Mouse (Mus musculus) adipocyte (in vitro differentiated cells): Measurements from ENCODE around the gene Rgs3.

Experiments used
- DNase-seq: peaks from one replicate; pipeline ENCODE4 v3.0.0-alpha.2; 2016; ENCODE audit warnings: low spot score

Rgs3 gene

DNA sequence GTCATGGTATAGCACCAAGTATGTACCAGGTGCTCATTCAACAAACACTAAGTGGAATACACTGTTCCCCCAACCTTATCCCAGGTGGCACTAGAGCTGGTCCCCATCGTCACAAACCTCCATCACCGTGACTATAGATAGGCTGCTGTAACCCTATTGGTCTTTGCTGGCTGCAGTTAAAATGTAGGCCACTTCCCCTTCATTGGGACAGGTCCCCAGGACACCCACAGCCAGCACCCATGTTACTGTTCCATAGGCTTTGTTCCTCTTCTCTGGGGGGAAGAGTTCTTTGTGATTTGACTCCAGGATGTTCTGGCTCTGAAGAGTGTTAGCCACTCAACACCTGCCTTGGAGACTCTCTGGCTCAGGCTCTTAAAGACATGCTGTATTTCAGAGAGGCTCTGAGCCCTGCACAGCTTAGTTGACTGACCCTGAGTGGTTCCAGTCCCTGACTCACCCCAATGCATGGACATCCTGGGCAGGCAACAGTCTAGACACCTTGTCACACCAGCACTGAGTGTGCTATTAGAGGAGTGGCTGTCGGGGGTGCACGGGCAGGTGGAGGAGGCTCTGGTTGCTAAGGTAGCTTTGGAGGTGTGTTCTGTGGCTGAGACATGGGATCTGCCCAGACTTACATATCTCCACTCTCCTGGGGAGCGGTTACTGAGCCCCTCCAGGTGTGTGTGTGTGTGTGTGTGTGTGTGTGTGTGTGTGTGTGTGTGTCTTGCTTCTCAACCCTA lies 94.4 kb downstream of the Rgs3 start:
- no peak for DNase-seq

DNA sequence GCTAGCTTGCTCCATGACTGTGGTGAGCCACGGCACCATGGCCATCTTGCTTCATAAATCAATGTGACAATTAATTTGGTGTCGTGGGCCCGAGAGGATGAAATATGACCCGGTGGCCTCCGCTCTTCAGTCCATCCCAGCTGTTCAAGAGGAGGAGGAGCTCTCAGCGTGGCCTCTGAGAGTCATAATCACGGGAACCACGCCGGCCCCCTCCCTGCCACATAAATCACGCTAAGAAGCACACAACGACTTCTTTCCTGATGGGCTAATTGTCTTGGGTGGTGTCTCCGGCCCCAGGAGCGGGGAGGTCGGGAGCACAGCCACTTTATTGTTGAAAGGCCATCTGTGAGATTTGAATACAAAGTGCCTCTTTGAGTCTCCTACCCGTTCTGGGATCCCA lies 99.6 kb downstream of the Rgs3 start:
- DNase-seq: no peak

DNA sequence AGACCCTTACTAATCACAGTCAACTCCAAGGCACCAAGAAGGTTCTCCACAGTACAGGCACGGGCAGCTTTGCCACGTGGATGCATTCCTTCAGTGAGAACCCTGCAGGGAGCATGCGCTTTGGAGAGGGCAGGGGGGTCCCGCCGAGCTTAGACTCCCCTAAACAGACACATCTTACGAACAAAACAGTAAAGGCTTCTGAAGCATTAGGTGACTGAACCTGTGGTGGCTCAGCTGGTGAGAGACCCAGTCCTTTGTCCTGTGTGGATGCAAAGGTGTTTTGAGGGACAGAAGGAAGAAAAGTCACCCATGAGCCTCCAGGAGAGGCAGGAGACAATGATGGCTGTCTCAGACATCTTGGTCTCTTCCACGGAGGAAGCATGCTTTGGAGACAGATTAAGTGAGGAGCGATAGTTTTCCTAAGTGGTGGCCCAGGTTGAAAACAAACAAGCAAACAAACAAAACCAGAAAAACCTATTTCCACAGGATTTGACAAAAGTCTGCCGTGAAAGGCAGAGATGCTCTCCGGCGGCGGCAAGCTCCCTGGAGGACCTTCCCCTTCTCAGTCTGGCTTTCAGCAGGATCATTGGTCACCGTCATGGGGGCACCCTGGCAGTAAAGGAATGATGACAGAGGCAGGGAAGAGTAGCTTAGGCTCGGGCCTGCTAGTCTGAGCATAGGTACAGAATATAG lies 100.4 kb downstream of the Rgs3 start:
- no peak for DNase-seq

DNA sequence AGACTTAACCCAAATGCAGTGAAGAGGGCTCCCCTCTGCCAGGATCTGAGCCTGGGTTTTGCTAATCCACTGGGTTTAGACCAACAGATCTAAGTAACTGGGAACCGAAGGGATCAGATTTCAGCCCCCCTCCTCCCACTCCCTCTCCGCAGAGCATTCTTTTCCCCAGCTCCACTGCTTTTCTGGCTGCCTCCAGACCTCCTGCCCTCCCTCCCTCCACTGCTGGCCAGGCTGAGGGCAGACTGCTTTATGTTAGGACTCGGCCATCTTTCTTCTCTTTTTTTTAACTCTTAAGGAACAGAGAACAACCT lies 100.9 kb downstream of the Rgs3 start:
- DNase-seq: peak; percentile 21

DNA sequence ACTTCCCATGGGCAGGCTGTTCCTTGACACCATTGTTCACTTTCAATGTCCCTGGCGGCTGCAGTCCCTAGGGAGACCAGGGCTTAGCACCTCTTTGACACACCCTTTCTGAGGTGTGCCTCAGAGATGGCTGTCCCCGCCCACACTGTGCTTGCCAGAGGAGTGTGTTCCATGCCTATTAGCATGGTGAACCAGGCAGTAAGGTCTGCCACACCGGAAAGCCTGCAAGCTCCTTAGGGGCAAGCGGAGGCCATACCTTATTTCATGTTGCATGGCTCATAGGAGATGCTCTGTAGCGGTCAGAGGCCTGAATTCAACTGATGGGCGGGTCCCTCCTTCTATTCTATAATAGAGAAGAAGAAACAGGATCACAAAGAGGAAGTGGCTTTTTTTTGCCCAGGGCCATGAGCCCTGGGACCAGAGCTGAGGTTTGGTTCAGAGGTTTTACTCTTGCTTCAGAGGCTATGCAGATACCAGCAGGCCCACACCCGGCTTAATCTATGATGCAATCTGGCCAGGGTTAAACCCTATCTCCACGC lies 101.7 kb downstream of the Rgs3 start:
- no peak for DNase-seq

DNA sequence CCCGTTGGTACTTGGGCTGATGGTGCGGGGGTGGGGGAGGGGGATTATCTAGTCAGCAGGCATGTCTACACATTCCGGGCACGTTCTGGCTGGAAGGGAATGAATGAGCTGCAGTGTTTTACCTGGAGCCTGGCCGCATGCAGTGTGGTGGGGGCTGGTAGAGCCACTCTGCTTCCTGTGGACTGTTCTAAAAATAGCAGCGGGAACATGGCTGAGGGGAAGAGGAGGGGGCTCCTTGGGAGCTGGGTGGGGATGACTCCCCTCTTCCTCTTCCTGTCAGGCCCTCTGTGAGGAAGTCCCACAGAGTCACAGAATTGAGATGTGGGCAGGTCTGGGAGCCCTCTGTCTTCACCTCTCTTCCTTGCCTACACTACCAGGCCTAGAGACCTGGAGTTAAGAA lies 103.7 kb downstream of the Rgs3 start:
- no peak for DNase-seq

DNA sequence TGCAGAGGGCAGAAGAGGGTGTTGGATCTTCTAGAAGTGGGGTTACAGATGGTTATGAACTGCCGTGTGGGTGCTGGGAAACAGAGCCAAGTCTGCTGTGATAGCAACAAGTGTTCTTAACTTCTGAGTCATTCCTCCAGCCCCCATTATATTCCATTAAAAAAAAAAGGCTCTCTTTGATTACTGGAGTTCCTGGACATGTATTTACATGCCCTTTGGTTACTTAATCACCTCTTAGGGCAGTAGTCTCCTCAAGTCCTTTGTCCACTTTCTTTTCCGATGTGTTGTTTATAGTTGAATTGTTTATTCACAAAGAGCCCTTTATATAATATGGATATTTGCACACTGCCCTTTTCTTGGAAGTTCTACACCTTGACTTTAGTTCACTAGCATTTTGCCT lies 106.2 kb downstream of the Rgs3 start:
- DNase-seq: no peak

DNA sequence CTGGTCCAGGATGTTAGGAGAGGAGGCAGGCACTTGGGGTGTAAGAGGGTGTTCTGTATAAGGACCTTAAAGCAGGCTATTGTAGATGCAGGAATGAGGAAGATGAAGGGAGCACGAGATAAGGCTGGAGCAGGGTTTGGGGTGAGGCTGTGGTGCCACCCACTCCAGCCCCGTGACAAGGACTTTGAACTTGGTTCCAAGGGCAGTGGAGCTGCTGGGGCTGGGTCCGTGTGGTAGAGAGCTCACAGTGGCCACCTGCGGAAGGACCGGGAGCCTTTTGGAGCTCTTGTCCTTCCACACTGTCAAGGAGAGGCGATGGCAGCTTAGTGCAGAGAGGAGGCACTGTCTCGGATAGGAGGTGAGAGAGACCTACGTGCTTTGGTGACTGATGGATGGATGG lies 109.0 kb downstream of the Rgs3 start:
- DNase-seq: no peak

DNA sequence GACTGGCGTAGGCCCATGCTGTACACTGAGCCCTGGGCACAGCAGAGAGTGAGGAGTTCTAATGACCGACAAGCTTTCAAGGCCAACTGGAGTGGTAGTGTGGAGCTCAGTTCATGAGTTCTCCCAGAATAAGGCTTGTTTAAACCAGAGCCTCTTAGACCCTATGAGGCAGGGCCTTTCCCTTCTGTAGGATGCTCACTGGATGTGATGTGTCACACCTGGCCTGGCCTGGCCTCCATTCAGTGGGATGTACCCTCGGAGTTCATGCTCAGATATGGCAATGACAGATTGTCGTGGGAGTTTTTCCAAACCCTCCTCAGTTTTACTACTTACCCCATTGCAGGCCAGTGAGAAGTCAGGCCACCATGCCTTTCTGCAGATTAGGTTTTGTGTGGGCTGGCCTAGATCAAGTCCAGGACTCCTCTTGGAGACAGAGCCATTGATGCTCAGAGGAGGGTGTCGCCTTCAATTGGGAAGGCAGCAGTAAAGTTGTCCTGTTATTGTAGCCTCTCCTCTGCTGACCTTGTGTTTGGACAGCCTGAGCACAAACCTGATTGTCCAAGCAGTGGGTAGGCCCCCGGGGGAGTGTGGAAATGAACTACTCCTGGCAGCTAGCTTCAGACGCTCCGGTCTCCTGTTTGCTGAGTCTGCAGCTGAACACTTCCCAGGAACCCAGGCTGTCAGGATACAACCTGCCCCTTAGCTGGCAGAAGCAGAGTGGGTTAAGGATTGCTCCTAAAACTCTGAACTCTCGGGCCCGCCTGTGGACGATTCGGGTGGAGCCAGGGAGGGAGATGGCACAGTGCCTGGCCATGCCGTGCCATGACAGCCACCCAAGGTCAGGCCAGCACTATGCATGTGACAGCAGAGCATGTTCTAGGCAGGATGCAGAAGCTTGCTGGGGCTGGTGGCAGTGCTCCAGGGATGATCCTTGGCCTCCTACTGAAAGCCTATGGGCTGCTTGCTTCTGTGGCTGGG lies 109.7 kb downstream of the Rgs3 start:
- DNase-seq: peak; percentile 26

DNA sequence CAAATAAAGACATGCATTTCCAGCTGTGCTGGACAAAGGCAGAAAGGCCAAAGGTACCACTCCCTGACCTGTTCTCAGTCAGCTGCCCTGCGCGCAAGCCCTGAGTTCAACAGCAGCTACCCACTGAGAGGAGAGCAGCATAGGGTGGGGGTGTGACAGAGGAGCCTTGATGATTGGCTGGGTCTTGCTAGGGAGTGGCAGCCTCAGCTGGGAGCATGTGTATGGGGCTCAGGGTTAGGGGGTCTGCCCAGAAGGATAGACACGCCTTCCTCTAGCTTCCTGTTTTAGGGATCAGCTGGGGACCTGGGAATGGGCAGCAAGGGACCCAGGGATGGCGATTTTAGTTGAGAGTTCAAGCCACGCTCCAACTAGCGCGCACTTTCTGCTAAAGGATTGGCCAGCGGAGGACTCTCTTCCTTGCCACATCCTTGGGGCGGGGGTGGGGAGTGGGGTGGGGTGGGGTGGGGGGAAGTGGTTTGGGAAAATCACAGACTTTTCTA lies 113.9 kb downstream of the Rgs3 start:
- no peak for DNase-seq

DNA sequence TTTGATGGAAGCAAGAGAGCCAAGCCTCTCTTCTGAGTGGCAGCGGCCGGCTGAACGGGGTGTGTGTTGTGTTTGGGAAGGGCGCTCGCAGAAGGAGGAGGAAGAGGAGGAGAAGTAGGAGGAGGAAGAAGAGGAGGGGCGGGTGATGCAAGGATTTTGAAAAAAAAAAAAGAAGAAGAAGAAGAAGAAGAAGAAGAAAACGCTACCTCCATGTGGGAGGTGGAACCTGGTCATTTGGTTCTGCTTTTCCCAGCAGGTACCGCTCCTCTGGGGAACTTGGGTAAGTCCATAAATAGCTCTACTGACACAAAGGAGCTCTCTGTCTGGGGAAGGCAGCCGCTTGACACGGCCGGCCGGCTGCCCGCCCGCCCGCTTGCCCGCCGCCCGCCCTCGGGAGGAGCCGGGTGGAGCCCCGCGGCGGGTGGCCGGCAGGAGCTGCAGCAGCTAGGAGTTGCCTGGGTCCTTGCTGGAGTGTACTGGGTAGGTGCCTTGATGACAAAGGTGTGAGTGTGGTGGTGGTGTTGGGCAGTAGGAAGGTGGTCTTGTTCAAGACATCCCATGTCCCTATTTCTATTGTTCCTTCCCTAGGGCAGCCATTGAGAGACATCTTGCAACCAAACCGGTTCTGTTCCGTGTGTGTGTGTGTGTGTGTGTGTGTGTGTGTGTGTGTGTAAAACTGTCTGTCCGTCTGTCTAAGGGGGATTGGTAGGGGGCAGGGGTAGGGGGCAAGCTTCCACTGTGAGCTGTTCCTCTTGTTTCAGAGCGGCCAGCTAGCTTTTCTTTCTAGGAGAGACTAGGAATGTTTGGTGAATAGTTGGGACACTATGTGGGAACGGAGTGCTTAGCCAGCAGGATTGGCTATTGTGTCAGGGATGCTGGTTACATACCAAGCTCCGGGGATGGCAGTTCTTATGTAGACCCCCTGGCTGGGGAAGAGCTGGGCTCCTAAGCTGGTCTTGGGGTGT lies 114.7 kb downstream of the Rgs3 start:
- no peak for DNase-seq

DNA sequence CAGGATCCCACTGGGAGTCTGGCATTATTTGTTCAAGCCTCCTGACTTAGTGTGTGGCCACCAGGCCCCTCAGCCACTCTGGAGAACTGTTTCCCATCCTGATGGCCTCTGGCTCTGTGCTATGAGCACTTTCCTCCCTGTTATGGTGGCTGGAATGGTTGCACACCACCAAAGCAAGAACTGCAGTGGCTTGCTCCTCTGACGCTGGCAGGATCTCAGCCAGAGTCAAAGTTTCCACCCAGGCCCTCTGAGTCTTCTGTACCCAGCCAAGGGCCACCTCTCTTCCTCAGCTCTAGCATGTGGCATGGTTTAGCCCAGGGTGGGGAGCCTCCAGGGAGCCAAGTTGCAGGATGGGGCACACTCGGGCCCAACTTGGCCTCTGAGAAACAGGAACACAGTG lies 115.7 kb downstream of the Rgs3 start:
- DNase-seq: no peak

DNA sequence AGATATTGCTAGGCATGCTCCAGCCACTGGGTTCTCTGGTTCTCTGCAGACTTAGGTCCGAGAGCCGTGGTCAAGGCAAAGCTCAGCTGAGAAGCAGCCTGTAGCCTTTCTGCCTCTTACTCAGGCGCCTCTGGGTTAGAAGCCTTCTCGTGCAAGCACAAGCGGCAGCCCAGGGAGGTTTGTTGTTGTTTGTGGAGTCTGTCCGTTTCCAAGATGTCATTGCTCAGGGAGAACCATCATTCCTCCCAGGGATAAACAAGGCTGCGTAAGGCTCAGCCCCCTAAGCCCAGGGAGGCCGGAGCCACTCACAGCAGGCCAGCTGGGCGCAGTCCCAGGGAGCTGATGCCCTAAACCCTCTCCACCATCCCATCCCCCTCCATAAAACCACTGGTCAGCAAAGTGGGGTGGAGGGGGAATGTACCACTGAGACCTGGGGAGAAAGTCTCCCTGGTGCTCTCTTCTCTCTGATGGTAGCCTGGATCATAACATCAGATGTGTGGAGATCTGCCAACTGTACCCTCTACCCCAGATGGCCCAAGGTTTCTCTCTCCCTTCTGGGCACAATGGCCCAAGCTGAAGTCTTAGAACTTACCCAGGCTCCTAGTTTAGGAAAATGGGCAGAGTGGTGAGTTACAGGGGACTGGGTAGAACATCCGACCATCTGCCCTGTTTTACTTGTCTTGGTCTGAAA lies 117.5 kb downstream of the Rgs3 start:
- DNase-seq: no peak

DNA sequence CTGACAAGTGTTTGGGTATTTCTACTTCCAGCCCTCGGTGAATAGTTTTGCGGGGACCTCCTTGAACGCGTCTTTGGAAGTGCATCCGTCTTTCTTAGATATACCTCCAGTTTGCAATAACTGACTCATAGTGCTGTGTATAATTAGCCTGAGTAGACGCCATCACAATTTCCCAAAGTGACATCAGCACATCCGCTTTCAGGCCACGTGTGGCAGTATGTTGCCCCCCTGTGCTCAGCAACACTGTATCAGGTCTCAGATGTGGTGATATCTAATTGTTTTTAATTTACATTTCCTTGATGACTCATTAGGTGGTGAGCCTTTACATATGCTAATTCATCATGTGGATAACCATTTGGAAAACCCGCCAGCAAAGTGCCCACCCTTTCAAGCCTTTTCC lies 119.5 kb downstream of the Rgs3 start:
- no peak for DNase-seq

DNA sequence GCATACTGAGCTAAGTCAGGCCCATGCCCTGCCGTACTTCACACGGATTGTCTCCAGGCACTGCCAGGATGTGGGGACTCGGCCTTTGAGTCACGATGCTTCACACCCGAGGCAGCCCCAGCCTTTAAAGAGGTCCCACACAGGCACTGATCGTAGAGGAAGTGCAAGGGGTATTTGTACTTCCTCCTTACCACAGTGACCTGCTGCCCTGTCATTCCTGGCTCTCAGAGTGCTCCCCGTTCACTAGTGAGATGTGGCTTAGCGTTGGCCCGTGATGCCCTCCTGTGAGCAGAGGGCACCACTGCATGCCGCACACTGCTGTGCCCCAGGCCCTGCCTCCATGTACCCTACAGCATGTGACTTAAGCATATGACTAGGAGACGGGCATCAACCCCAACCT lies 121.8 kb downstream of the Rgs3 start:
- DNase-seq: no peak

DNA sequence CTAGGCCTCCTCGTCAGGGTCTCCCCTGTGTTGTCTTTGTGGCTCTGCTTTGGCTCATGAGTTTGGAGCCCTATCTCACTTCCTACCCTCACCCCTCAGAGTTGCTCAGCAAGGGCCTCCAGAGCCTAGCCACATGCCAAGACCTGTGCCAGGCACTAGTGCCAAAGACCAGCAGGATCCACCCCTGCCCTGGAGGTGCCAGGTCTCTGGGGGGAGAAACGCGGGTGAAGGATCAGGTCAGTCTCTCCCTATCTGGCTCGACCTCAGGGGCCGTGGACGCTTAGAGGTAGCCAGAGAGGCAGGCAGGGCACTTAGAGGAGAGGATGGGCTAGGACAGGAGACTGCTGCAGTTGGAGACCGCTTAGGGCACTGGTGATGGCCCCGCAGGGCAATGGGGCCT lies 122.7 kb downstream of the Rgs3 start:
- no peak for DNase-seq

DNA sequence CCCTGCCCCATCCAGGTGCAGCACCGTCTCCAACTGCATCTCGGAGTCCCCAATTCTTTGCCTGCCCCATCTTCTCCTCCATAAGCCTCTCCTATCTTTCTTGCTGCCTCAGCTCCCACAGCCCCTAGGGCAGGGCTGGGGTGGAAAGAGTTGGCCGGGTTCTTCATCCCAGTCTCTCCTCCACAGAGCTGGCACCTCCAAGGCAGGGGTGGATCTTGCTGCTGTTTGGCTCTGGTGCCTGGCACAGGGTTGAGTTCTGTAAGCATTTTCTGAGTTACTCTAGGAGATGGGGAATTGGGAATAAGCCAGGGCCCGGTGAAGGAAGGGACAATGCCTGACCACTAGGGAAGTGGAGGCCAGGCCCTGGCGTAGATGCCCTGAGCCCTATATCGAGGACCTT lies 123.5 kb downstream of the Rgs3 start:
- DNase-seq: peak; percentile 36

DNA sequence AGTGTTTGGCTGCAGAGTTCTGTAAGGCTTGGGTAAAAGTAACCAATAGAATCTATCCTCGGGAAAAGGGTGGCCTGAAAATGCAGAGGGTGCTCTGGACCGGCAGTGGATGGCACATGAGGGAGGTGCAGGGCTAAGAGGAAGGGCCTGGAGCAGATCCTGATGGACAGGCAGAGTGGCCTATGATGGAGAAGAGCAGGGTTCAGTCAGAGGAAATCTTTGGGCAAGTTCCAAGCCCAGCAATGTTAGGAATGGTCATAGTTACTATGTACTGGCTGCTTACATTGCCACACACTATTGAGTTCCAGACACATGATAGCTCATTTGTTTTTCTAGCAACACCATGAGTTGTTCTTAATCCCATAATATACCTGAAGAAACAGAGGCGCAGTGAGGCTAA lies 124.7 kb downstream of the Rgs3 start:
- DNase-seq: peak; percentile 72

DNA sequence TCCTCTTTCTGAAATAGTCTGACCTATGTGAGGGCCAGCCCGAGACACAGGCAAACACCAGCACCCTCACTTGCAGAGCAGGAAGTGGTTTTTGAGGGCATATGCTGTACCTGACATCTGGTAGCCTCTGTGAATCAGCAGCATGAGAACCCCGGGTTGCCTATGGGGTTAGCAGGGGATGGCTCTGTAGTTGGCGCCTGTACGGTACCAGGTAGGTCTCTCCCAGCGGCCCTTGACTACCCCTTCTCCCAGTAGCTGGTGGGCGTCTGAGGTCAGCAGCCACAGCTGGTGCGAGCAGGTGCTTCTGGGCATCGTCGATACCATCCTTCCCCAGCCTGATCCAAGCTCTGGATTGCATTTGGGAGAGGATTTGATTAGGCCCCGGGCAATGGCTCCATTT lies 125.6 kb downstream of the Rgs3 start:
- no peak for DNase-seq

DNA sequence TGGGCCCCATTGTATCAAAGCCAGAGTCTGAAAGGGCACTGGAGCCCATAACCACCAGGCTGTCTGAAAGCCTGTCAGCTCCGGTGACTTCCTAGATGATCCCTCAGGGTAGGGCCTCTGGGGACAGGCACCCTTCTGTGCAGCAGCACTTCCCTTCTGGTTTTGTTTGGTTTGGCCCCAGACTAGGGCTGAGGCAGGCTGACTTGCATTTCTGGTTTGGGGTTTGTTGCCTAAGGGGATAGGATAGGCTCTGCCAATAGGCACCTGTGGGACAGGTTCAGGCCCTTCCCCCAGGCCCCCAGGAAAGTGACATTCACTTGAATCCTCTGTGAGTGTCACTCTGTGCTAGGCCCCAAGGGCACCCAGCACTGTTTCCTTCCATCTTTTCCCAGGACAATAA lies 127.1 kb downstream of the Rgs3 start:
- DNase-seq: no peak

DNA sequence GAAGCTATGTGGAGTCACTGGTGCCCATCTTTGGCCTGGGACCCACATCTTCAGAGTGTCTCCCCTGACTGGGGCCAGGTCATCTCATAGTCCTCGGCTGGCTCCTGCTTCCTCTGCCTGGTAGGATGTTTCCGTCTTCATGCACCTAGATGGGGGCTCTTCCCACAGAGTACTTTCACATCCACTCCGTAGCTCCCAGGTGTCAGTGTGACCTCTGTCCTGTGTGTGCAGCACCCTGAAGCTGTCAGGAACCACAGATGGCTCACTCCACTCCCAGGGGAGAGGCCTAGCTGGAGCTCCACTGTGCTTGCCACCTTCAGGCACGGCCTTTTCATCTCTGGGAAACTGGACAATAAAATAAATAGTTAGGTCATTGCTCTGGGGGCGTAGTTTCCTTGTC lies 128.5 kb downstream of the Rgs3 start:
- DNase-seq: no peak
